Mouse (Mus musculus) heart, adult 2 months (tissue): ENCODE data around the gene Ring1. TPM values are rescaled to one million over a fixed set of nuclear protein-coding genes. Genes with fewer than 3 reads are reported as not detected.
A peak's percentile ranks its signal among the peaks of the same experiment; 100 is the strongest.

Experiments used
- DNase-seq, 2 experiments: peaks; one replicate each; pipeline ENCODE4 v3.0.0; 2021
- H3K27ac ChIP-seq: fragments of 200-600 bp; 2 replicates; pipeline ENCODE4 v1.8.1; 2022
- H3K27me3 ChIP-seq: fragments of 200-500 bp; 2 replicates; pipeline ENCODE4 v1.6.1; 2012; ENCODE audit warnings: mild to moderate bottlenecking, low read length, inconsistent platforms, mixed read lengths; ENCODE audit not compliant: control insufficient read depth, insufficient read depth
- H3K36me3 ChIP-seq: fragments of 200-500 bp; 2 replicates; pipeline ENCODE4 v1.6.1; 2012; ENCODE audit warnings: low read length, inconsistent platforms; ENCODE audit not compliant: control insufficient read depth, insufficient read depth
- H3K4me1 ChIP-seq: fragments of 200-500 bp; 2 replicates; pipeline ENCODE4 v1.6.1; 2011; ENCODE audit warnings: low read length; ENCODE audit not compliant: control insufficient read depth, insufficient read depth
- H3K4me3 ChIP-seq: fragments of 200-600 bp; 2 replicates; pipeline ENCODE4 v1.8.1; 2022
- H3K79me2 ChIP-seq: fragments of 200-500 bp; replicated peaks from 2 replicates; pipeline ENCODE4 v1.6.1; 2012; ENCODE audit warnings: mild to moderate bottlenecking, inconsistent platforms, low read length, moderate library complexity, mixed read lengths; ENCODE audit not compliant: control insufficient read depth, insufficient read depth
- H3K9ac ChIP-seq: fragments of 200-500 bp; 2 replicates; pipeline ENCODE4 v1.6.1; 2012; ENCODE audit warnings: low read depth, mild to moderate bottlenecking, control low read depth, inconsistent platforms, low read length, mixed read lengths
- CTCF ChIP-seq: fragments of 200-600 bp; IDR thresholded peaks from 2 replicates; pipeline ENCODE4 v1.8.1; 2022; ENCODE audit warnings: antibody characterized with exemption, mild to moderate bottlenecking, moderate library complexity
- EP300 ChIP-seq: fragments of 200-500 bp; IDR thresholded peaks from 2 replicates; pipeline ENCODE4 v1.6.1; 2011; ENCODE audit warnings: low read depth, low read length, control low read depth; ENCODE audit not compliant: insufficient read depth
- POLR2A ChIP-seq: fragments of 200-500 bp; IDR thresholded peaks from 2 replicates; pipeline ENCODE4 v1.6.1; 2011; ENCODE audit warnings: mild to moderate bottlenecking, low read depth, low read length, control low read depth; ENCODE audit not compliant: insufficient read depth
- WGBS: fragments of 180-500 bp; shearing (Covaris S2); methylation state at CpG from one replicate; pipeline ENCODE4 v1.1.7; 2018; 5-methylcytosine and 5-hydroxymethylcytosine counted together
- intact Hi-C: fragments of 180-260 bp; cut with DNase I; formaldehyde crosslinking; loops from one replicate; pipeline ENCODE4 v1.15.1; 2025
- polyA plus RNA-seq: library from polyadenylated mRNA; depleted of rRNA; stranded (reverse); fragments of >200 nt; gene quantifications from 2 replicates; pipeline ENCODE4 v1.2.3, GENCODE M21; 2012
- total RNA-seq, 2 experiments: library from RNA; stranded (reverse); gene quantifications; 2 replicates each; pipeline ENCODE4 v1.2.3; 2021

The Ring1 gene
- total and polyA plus RNA-seq, 3 experiments = 13.0 to 18.6 (median 13.1) TPM

DNA sequence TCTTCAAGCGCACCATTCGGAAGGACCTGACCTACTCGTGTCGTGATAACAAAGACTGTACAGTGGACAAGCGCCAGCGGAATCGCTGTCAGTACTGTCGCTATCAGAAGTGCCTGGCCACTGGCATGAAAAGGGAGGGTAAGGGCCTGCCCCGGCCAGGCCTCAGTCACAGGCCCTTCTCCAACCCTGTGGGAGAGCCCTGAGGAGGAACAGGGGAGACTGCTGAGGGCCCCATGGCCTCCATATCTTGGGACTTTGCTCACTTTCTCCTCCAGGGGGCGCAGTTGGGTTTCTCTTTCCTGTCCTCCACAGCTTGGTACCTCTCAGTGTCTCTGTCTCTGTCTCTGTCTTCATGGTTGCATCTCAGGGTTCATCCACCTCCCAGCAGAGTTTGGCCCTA lies 9.6 kb upstream of the Ring1 start:
- Histone ChIP-seq H3K4me3 (no peak overlapping the region), H3K4me1 (peaks cover 13% of the 10 kb centered on the region), H3K27ac (no peak overlapping the region), H3K36me3 (peaks cover 2% of the 10 kb centered on the region; the same call in 1 of the 2 replicates), H3K79me2 (0 out of 2 replicates have a peak, but pooled peaks cover 2% of the 10 kb centered on the region), H3K27me3 (no peaks in the 10 kb centered on the region), H3K9ac (no peak overlapping the region)
- 58% methylated on average over 10 of the region's 10 CpGs for WGBS
- DNase-seq = peak; percentile 68 to 81
- TF ChIP-seq CTCF = peak; percentile 82
- no peak for TF ChIP-seq POLR2A
- peak; percentile 55; the same call in 1 of the 2 replicates for TF ChIP-seq EP300
- intact Hi-C loops = loop anchor here (5.0 kb wide), 2 partner anchors 83 to 183 kb away; partner anchors contain the start of gene H2-DMa

DNA sequence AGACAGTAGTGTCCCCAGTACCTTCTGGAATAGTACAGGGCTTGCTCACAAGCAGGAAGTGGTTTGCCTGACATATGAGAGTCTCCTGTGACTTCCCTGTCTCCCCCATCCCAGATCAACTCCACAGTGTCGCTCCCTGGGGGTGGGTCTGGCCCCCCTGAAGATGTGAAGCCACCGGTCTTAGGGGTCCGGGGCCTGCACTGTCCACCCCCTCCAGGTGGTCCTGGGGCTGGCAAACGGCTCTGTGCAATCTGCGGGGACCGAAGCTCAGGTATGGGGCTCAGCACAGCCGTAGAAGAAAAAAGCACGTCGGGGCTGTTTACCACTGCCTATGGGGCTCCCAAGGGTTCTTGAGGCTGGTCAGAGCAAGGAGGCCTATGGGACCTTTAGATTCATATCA lies 9.0 kb upstream of the Ring1 start:
- no peak overlapping the region for H3K9ac ChIP-seq
- 0 out of 2 replicates have a peak, but pooled peaks cover 2% of the 10 kb centered on the region for H3K79me2 ChIP-seq
- WGBS = 93% methylated on average over 9 of the region's 9 CpGs
- H3K27me3 ChIP-seq = no peaks in the 10 kb centered on the region
- no peak overlapping the region for H3K4me3 ChIP-seq
- H3K27ac ChIP-seq = no peak overlapping the region
- DNase-seq = peak in 1 of 2 experiments; percentile 30
- peaks cover 15% of the 10 kb centered on the region for H3K4me1 ChIP-seq
- no peak for TF ChIP-seq EP300
- no peak for TF ChIP-seq POLR2A
- no peak for TF ChIP-seq CTCF
- intact Hi-C loops = loop anchor here (5.0 kb wide), 2 partner anchors 84 to 184 kb away; partner anchors contain the start of gene H2-DMa
- H3K36me3 ChIP-seq = peaks cover 2% of the 10 kb centered on the region; the same call in 1 of the 2 replicates

DNA sequence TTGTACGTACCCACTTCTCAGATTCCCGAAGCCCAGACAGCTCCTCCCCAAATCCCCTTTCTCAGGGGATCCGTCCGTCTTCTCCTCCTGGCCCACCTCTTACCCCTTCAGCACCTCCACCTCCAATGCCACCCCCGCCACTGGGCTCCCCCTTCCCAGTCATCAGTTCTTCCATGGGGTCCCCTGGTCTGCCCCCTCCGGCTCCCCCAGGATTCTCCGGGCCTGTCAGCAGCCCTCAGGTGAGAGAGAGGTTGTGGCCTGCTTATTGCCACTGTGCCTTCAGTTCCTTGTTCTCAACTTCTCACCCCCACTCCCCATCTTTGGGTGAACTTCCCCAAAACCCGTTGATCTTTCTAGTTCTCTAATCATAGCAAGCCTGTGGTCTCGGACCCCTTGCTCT lies 8.3 kb upstream of the Ring1 start:
- peak overlapping the region; percentile 95 for H3K9ac ChIP-seq
- TF ChIP-seq CTCF (no peak), POLR2A (no peak), EP300 (no peak)
- 0 out of 2 replicates have a peak, but pooled peaks cover 2% of the 10 kb centered on the region for H3K79me2 ChIP-seq
- intact Hi-C loops = loop anchor here (5.0 kb wide), 2 partner anchors 84 to 184 kb away; partner anchors contain the start of gene H2-DMa
- H3K27ac ChIP-seq = peak overlapping the region; percentile 99
- WGBS = 57% methylated on average over 9 of the region's 9 CpGs
- peak overlapping the region; percentile 92 for H3K4me3 ChIP-seq
- H3K36me3 ChIP-seq = peaks cover 2% of the 10 kb centered on the region; the same call in 1 of the 2 replicates
- DNase-seq = peak in 1 of 2 experiments; percentile 44
- H3K4me1 ChIP-seq = peaks cover 15% of the 10 kb centered on the region
- H3K27me3 ChIP-seq = no peaks in the 10 kb centered on the region

DNA sequence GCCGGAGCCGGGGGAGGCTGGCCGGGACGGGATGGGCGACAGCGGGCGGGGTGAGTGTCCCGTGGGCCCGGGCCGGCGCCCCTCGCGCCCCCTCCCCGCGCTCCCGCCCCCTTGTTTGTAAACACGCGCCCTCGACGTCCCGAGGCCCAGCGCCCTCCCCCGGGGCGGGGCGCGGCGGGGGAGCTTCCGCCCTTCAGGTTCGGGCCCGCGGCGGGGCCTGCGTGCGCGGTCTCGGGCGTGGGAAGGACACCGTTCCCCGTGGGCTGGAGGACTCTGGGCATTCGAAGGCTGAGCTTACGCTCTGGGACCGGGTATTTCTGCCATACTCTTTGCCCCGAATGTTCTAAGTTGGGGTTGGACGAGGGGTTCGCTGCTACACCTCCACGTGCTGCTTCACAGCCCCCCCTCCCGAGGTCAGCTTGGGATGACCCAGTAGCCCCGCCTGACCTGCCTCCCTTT lies 7.7 kb upstream of the Ring1 start:
- no peak for TF ChIP-seq POLR2A
- TF ChIP-seq EP300 = no peak
- TF ChIP-seq CTCF = no peak
- Histone ChIP-seq H3K4me1 (peaks cover 17% of the 10 kb centered on the region), H3K27me3 (no peaks in the 10 kb centered on the region), H3K36me3 (peaks cover 2% of the 10 kb centered on the region; the same call in 1 of the 2 replicates), H3K4me3 (peak overlapping the region; percentile 92), H3K79me2 (0 out of 2 replicates have a peak, but pooled peaks cover 2% of the 10 kb centered on the region), H3K27ac (peak overlapping the region; percentile 99), H3K9ac (peak overlapping the region; percentile 95)
- intact Hi-C loops = loop anchor here (5.0 kb wide), 2 partner anchors 85 to 185 kb away; partner anchors contain the start of gene H2-DMa
- WGBS = under 1% methylated on average over 40 of the region's 48 CpGs
- peak in 1 of 2 experiments; percentile 85 for DNase-seq

DNA sequence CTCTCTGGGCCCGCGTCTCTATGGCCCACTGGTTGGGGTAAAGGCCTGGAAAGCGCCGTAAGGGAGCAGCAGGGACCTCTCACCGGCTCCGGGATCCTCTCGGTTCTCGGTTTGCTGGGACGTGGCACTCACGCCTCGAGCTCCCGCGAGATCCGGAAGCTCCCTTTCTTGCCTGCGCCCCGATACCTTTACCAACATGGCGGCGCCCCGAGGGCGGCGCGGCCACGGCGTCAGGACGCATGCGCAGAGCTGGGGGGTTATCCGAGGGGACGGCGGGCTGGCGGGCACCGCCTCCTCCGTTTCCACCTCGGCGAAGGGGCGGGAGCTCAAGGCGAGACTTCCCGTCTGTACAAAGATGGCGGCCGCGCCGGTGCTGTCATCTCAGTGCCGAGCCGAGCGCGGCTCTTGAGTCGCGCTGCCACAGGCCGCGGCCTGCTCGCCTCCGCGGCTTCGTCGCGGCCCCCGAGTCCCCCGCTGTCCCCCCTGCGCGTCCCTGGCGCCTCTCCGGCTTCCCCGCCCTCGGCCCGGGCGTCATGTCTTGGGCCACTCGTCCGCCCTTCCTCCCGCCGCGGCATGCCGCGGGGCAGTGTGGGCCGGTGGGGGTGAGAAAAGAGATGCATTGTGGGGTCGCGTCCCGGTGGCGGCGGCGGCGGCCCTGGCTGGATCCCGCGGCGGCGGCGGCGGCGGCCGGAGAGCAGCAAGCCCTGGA lies 7.1 kb upstream of the Ring1 start, which contains the start of the genes Slc39a7 and Rxrb:
TSS of gene Slc39a7 (minus strand) at position 218 of the 709 bp plus-strand sequence.
TSS of gene Rxrb (plus strand) at position 348 of the 709 bp plus-strand sequence.
- peak within 1 kb of the TSS; percentile 92 for H3K4me3 ChIP-seq
- H3K4me1 ChIP-seq = peaks cover 19% of the 10 kb centered on the region
- peak within 1 kb of the TSS; percentile 99 for H3K27ac ChIP-seq
- intact Hi-C loops = loop anchor here (5.0 kb wide), 2 partner anchors 86 to 186 kb away; partner anchors contain the start of gene H2-DMa
- DNase-seq = peak; percentile 99
- WGBS = under 1% methylated on average over 88 of the region's 88 CpGs
- 0 out of 2 replicates have a peak, but pooled peaks cover 2% of the 10 kb centered on the region for H3K79me2 ChIP-seq
- peaks cover 2% of the 10 kb centered on the region; the same call in 1 of the 2 replicates for H3K36me3 ChIP-seq
- H3K27me3 ChIP-seq = no peaks in the 10 kb centered on the region
- TF ChIP-seq POLR2A (peak; percentile 83), EP300 (peak; percentile 57; the same call in 1 of the 2 replicates), CTCF (no peak)
- peak within 1 kb of the TSS; percentile 95 for H3K9ac ChIP-seq

DNA sequence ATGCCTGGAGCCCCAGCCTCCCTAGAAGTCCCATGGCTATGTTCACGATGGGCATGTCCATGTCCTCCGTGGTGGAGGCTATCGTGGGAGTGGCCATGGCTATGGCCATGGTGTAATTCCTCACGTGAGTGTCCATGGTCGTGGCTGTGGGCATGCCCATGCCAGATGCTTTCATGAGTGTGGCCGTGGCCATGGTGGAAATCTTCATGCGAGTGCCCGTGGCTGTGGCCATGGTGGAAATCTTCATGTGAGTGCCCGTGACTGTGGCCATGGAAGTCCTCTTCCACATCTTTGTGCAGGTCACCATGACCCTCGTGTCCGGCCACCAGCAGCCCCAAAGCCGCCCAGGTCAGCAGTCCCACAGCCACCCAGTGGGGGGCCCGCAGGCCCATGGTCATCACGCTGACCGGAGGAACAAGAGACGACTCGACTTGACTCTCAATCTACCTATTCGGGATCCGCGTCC lies 6.4 kb upstream of the Ring1 start:
- Histone ChIP-seq H3K4me3 (peak overlapping the region; percentile 92), H3K36me3 (peaks cover 2% of the 10 kb centered on the region; the same call in 1 of the 2 replicates), H3K4me1 (peaks cover 19% of the 10 kb centered on the region), H3K79me2 (0 out of 2 replicates have a peak, but pooled peaks cover 2% of the 10 kb centered on the region), H3K27ac (peak overlapping the region; percentile 99), H3K9ac (peak overlapping the region; percentile 74), H3K27me3 (no peaks in the 10 kb centered on the region)
- WGBS = 3% methylated on average over 20 of the region's 20 CpGs
- no peak for DNase-seq
- TF ChIP-seq EP300 (no peak), CTCF (peak; percentile 38)
- intact Hi-C loops = loop anchor here (5.0 kb wide), 2 partner anchors 86 to 186 kb away; partner anchors contain the start of gene H2-DMa
